Mouse (Mus musculus) embryonic facial prominence, embryonic 10.5 days (tissue): ENCODE results near the gene Gpsm3. TPM values are rescaled to one million over a fixed set of nuclear protein-coding genes. Genes with fewer than 3 reads are reported as not detected.
A peak's percentile ranks its signal among the peaks of the same experiment; 100 is the strongest.

Experiments
- DNase-seq: peaks from one replicate; pipeline ENCODE4 v3.0.0-alpha.2; 2017; ENCODE audit warnings: low spot score
- H3K27ac ChIP-seq: fragments of 300-500 bp; sonication (generic); replicated peaks from 2 replicates; pipeline ENCODE4 v1.5.1; 2016; ENCODE audit warnings: mild to moderate bottlenecking
- H3K27me3 ChIP-seq: fragments of 300-500 bp; sonication (generic); replicated peaks from 2 replicates; pipeline ENCODE4 v1.6.1; 2016; ENCODE audit warnings: low read depth, mild to moderate bottlenecking; ENCODE audit not compliant: poor library complexity, severe bottlenecking
- H3K36me3 ChIP-seq: fragments of 300-500 bp; sonication (generic); replicated peaks from 2 replicates; pipeline ENCODE4 v1.6.1; 2016; ENCODE audit warnings: mild to moderate bottlenecking, moderate library complexity
- H3K4me1 ChIP-seq: fragments of 300-500 bp; sonication (generic); 2 replicates; pipeline ENCODE4 v1.6.1; 2016
- H3K4me3 ChIP-seq: fragments of 300-500 bp; sonication (generic); 2 replicates; pipeline ENCODE4 v1.5.1; 2016; ENCODE audit warnings: mild to moderate bottlenecking, moderate library complexity
- H3K9me3 ChIP-seq: fragments of 300-500 bp; sonication (generic); 2 replicates; pipeline ENCODE4 v1.6.1; 2016; ENCODE audit warnings: mild to moderate bottlenecking
- WGBS: fragments of 180-500 bp; shearing (Covaris S2); methylation state at CpG from one replicate; pipeline ENCODE4 v1.1.7; 2016; 5-methylcytosine and 5-hydroxymethylcytosine counted together
- polyA plus RNA-seq: library from polyadenylated mRNA; unstranded; fragments of >200 nt; fragmentation: Nextera tagmentation; extraction: Ambion mirVana; gene quantifications from 2 replicates; pipeline ENCODE4 v1.2.1, GENCODE M21; 2016

Gpsm3 gene
- polyA plus RNA-seq, 1 experiment from 2014 or later: 10.1 TPM

DNA sequence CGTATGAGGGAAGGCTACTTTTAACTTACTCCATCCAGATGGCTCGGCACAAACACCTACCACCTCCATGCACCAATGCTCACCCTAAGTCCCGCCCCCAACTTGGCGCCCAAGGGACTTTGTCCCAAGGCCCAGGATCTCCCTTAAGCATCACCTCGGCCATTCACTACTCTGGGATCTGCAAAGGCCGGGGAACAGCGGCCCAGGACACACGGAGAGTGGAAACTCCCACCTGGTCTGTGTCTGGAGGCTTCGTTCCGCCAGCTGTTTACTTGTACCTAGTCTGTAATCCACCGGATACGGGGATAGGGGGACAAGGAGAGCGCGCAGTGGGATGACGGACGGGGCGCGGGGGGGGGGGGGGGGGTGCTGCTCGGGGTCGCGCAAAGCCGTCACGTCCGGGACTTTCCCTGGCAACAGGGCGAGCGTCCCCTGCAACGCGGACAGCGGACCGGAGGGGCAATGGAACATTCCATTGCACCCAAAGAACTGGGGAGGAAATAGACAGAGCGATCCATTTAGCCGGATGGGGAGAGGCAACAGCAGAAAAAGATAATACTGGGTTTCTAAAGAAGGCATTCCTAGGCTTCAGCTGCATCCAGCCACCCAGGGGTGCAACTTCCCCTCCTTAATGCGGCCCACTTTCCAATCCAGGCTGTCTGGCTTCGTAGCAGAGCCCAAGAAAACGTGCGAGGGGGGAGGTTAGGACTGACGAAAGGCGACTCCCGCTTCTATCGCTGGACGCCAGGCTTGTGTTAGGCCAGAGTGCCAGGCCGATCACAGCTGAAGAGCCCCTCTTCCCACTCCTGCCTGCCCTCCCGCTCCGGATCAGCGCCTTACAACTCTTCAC lies 37.7 kb downstream of the Gpsm3 start:
- H3K36me3 ChIP-seq: peaks cover 29% of the 10 kb centered on the region

DNA sequence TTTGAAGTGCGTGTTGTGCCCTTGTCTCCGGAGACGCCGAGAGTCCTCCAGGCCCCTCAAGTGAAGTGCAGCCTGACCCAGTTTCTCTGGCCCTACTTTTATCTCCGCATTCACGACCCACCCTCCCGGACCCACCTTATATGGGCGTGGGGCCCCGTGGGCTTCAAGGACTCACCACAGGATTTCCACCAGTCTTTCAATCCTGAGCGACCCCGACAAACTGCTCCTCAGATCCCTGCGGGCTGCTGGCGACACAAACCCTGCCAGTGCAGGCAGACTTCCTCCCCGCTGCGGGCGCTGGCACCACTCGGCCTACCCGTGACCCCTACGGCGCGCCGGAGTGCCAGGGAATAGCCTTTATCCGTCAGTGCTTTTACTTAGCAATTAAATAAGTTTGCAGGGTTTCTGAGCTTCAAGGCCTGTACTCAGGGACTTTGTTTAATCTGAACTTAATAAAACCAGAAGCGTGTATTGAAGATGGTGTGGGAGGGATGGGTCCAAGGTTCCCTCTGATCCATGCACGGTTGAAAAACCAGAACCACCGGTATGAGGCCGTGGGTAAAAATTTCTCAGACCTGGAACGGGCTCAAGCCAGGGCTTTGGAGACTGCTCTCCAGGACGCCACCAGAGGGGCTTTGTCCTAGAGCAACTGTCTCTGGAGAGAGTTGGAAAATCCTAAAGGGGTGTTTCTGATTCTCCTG lies 38.5 kb downstream of the Gpsm3 start, which contains the start of gene Ppt2:
Ppt2 (minus strand) TSS at position 568 of the 701 bp plus-strand sequence.
- peak within 1 kb of the TSS; percentile 77 for H3K4me3 ChIP-seq
- H3K27ac ChIP-seq: peak within 1 kb of the TSS; percentile 92
- H3K4me1 ChIP-seq: peaks cover 68% of the 10 kb centered on the region
- H3K9me3 ChIP-seq: no peaks in the 10 kb centered on the region
- WGBS: 5% methylated on average over 29 of the region's 29 CpGs
- peaks cover 47% of the 10 kb centered on the region for H3K27me3 ChIP-seq
- peaks cover 21% of the 10 kb centered on the region for H3K36me3 ChIP-seq
- no peak for DNase-seq

More for the DNA sequence above, 37.7 kb downstream of the Gpsm3 start:
- peaks cover 39% of the 10 kb centered on the region for H3K27me3 ChIP-seq
- no peaks in the 10 kb centered on the region for H3K9me3 ChIP-seq
- WGBS: under 1% methylated on average over 45 of the region's 45 CpGs
- peaks cover 64% of the 10 kb centered on the region for H3K4me1 ChIP-seq
- H3K27ac ChIP-seq: peak overlapping the region; percentile 92
- H3K4me3 ChIP-seq: peak overlapping the region; percentile 77
- peak; percentile 94 for DNase-seq

DNA sequence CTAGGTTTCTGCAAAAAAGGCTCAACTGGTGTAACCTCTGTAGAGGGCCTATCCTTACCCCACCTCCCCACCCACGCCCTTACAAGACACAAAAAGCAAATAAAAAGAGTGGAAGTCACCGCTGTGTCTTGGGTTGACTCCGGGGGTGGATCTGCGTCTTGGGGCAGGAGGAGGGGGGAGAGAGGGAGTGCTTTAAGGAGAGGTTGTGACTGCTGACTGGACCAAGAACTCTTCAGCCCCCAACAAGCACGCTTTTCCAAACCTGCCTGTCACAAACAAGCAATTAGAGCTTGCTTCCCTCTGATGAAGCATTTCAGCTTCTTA lies 39.0 kb downstream of the Gpsm3 start:
- Histone ChIP-seq H3K27me3 (peaks cover 52% of the 10 kb centered on the region), H3K4me3 (peak overlapping the region; percentile 77), H3K9me3 (no peaks in the 10 kb centered on the region), H3K4me1 (peaks cover 72% of the 10 kb centered on the region), H3K27ac (peak overlapping the region; percentile 92; the same call in 1 of the 2 replicates), H3K36me3 (peaks cover 16% of the 10 kb centered on the region)
- DNase-seq: no peak
- 19% methylated on average over 5 of the region's 5 CpGs for WGBS

DNA sequence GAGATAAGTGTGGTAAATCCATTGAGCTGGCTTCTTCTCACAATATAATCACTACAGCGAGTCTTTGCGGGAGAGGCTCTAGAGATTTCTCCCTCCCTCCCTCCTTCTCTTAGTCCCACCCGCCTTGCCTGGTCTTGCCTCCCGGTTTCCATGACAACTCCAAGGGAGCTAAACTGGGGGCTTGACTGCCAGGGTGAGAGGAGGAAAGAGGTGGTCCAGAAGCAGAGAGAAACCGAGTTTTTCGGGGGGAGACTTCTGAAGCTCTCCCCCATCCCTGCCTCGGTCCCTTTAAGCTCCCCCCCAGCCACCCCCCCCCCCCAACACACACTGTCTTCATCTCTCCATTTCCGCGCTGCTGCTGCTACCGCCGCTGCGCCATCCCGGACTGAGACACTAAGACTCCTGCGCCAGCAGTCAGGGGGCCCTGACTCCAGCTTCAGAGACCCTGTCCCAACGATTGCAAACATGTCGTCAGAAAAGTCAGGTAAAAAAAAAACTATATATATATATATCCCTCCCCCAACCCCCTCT lies 39.7 kb downstream of the Gpsm3 start, which contains the start of gene Prrt1:
Prrt1 (plus strand) TSS at position 313 of the 531 bp plus-strand sequence.
- Histone ChIP-seq H3K9me3 (no peaks in the 10 kb centered on the region), H3K4me1 (peaks cover 73% of the 10 kb centered on the region), H3K27ac (peak within 1 kb of the TSS; percentile 92; the same call in 1 of the 2 replicates), H3K36me3 (peaks cover 10% of the 10 kb centered on the region), H3K4me3 (peak within 1 kb of the TSS; percentile 77), H3K27me3 (peaks cover 57% of the 10 kb centered on the region)
- 2% methylated on average over 16 of the region's 16 CpGs for WGBS
- peak; percentile 56 for DNase-seq

DNA sequence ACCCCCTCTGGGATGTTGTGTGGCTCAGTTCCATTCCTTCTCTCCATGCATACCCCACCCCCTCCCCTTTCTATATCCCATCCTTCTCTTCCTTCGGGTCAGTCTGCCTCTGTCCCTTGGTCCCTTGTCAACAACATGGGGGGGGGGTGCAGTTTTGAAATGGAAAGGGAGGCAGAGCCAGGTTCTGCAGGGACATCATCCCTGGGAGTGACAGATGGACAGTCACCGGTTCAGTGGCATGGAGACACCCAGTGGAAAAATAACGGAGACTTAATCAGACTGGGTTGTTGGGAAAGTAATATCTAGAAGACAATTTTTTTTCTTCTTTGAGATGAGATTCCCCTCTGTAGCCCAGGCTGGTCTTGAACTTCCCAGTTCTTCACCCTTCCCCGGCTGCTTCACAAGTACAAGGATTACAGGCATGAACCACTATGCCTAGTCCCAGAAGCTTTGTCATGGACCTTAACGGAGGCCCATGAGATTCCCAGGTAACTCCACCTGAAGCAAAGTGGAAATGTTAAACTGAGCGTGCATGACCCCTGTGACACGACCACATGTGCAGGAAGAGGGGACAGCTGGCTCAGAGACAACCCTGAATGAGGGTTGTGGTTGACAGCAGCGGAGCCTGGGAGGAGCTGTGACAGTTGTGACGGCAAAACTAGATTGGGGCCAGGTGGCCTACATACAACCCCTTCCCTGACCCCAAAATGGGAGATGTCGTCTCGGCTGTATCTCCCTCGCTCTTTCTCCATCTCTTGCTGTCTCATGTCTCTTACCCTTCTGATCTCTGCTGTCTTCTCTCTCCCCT lies 40.4 kb downstream of the Gpsm3 start:
- peaks cover 8% of the 10 kb centered on the region for H3K36me3 ChIP-seq
- no peak overlapping the region for H3K27ac ChIP-seq
- 8% methylated on average over 12 of the region's 12 CpGs for WGBS
- peaks cover 57% of the 10 kb centered on the region for H3K27me3 ChIP-seq
- no peak for DNase-seq
- H3K4me1 ChIP-seq: peaks cover 73% of the 10 kb centered on the region
- H3K4me3 ChIP-seq: peak overlapping the region; percentile 77
- H3K9me3 ChIP-seq: no peaks in the 10 kb centered on the region

DNA sequence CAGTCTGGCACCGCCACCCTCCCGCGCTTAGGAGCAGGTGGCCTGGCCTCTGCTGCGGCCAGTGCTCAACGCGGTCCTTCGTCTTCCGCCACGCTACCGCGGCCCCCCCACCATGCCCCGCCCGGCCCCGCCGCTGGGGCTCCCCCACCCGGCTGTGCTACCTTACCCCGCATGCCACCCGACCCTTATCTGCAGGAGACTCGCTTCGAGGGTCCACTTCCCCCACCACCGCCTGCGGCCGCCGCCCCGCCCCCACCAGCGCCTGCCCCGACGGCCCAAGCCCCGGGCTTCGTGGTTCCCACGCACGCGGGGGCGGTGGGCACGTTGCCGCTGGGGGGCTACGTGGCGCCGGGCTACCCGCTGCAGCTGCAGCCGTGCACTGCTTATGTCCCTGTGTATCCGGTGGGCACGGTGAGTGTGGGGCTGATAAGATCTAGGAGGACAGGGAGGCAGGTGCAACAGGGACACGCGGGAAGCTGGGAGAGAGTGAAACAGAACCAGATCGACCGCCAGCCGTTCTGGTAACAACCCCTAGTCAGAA lies 41.2 kb downstream of the Gpsm3 start:
- Histone ChIP-seq H3K27me3 (peaks cover 61% of the 10 kb centered on the region), H3K4me1 (peaks cover 71% of the 10 kb centered on the region), H3K27ac (peak overlapping the region; percentile 51; the same call in 1 of the 2 replicates), H3K9me3 (no peaks in the 10 kb centered on the region), H3K36me3 (0 out of 2 replicates have a peak, but pooled peaks cover under 1% of the 10 kb centered on the region), H3K4me3 (peak overlapping the region; percentile 77)
- DNase-seq: peak; percentile 34
- WGBS: 2% methylated on average over 48 of the region's 48 CpGs

DNA sequence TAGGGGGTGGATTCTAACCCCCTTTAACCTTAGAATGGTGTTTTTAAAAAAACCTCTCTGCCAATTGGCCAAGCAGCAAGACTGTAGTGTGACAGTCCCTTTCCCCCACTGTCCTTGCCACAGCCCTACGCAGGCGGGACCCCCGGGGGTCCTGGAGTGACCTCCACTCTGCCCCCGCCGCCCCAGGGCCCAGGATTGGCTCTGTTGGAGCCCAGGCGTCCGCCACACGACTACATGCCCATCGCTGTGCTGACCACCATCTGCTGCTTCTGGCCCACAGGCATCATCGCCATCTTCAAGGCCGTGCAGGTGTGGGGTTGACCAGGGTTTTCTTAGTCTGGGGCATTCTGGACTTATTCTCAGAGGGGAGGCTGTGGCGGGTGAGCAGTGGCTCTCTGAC lies 42.0 kb downstream of the Gpsm3 start:
- no peaks in the 10 kb centered on the region for H3K9me3 ChIP-seq
- peaks cover 63% of the 10 kb centered on the region for H3K4me1 ChIP-seq
- DNase-seq: peak; percentile 41
- 3% methylated on average over 12 of the region's 12 CpGs for WGBS
- H3K27ac ChIP-seq: peak overlapping the region; percentile 57
- peak overlapping the region; percentile 77 for H3K4me3 ChIP-seq
- H3K27me3 ChIP-seq: peaks cover 65% of the 10 kb centered on the region
- no peaks in the 10 kb centered on the region for H3K36me3 ChIP-seq

DNA sequence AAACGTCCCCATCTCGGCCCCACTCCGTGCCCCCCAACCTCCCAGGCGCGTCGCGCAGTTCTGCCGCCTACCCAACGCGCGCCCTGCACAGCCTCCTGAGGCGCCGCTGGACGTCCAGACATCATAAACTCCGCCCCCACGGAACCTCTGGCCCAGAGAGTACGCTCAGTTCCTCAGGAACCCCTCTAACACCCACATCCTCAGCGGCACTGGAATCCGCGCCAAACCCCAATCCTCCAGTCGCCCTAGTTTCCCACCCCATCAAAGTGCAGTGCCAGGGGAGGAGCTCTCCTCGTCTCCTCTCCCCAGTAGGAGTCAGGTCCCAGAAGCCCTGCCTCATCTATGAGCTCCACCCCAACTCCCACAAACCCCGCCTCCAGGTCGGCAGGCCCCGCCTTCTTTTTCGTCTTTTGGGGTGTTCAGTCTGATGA lies 42.7 kb downstream of the Gpsm3 start:
- DNase-seq: peak; percentile 64
- no peaks in the 10 kb centered on the region for H3K36me3 ChIP-seq
- WGBS: under 1% methylated on average over 26 of the region's 26 CpGs
- H3K27ac ChIP-seq: peak overlapping the region; percentile 57
- H3K4me3 ChIP-seq: peak overlapping the region; percentile 77
- peaks cover 58% of the 10 kb centered on the region for H3K4me1 ChIP-seq
- H3K27me3 ChIP-seq: peaks cover 67% of the 10 kb centered on the region
- H3K9me3 ChIP-seq: no peaks in the 10 kb centered on the region

DNA sequence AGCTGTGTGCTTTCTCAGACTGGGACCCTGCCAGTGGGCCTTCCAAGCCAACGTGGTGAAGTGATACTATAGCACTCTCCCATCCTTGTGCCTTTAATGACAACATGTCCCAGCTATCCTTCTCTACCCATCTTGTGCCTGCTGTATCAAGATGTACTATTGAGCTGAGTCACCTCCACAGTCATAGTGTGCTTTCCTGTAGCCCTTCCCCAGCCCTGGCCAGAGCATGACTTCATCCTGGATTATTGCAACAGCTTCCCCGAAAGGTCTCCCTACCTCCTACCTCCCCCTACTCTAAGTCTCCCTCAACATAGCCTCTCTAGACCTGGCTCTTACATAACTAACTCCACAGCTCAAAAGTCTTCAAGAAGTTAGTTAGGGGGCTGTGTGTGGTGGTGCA lies 46.1 kb downstream of the Gpsm3 start:
- 70% methylated on average over 2 of the region's 2 CpGs for WGBS

DNA sequence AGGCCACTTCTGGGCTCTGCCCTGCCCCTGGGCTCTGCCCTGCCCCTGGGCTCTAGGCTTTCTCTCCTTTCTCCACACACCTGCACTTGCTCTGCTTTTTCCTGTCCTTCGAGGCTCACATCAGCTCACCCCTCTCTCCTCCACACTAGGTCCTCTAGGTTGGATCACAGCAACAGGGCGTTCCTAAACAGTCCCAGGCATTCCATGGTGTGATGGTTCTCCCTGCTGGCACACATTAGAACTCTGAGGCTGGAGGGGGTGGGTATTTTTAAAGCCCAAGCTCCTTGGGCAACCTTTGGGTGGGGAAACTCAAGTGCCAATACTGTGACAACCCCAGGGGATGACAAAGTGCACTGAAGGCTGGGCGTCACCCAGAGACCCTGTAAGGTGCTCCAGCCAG lies 47.9 kb downstream of the Gpsm3 start:
- Histone ChIP-seq H3K36me3 (no peaks in the 10 kb centered on the region), H3K4me1 (peaks cover 24% of the 10 kb centered on the region), H3K4me3 (0 out of 2 replicates have a peak overlapping the region, but pooled peaks have one; percentile 0), H3K27me3 (peaks cover 31% of the 10 kb centered on the region), H3K27ac (no peak overlapping the region), H3K9me3 (no peaks in the 10 kb centered on the region)
- 70% methylated on average over 3 of the region's 3 CpGs for WGBS
- no peak for DNase-seq

More for the DNA sequence above, 46.1 kb downstream of the Gpsm3 start:
- peaks cover 49% of the 10 kb centered on the region for H3K27me3 ChIP-seq
- no peak for DNase-seq
- H3K4me3 ChIP-seq: no peak overlapping the region
- no peaks in the 10 kb centered on the region for H3K9me3 ChIP-seq
- H3K4me1 ChIP-seq: peaks cover 29% of the 10 kb centered on the region
- no peak overlapping the region for H3K27ac ChIP-seq
- no peaks in the 10 kb centered on the region for H3K36me3 ChIP-seq

DNA sequence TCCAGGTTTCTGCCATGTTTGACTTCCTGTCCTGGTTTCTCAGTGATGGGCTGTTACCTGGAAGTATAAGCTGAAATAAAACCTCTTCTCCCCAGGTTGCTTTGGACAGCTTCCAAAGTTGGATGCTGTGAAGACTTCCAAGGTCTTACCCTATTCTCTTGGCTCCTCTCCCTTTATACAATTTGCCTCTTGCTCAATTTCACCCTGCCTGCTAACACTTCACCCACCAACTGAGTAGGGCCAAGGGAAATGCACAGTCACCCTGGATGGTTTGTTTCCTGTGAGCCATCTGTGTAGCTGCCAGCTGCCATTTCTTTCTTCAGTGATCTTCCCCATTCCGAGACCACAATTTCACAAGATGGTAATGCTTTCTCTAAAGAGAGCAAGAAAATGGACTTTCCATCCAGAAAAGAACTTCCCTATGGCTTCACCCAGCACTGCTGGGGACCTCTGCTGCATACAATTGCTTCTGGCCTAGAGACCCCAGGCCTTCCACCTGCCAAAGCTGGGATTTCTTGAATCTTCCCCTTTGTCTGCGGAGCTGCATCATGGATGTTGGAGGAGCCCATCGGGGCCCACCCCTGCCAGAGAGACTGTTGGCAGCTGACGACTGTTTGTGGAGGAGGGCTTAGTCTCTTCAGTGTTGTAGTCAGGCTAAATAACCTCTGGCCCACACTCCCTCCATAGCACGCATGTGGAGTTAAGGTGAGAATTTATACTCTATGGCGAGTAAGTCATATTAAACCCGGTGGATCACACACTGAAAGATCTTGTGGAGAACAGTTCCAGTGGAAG lies 50.1 kb downstream of the Gpsm3 start:
- H3K36me3 ChIP-seq: no peaks in the 10 kb centered on the region
- WGBS: 85% methylated on average over 7 of the region's 7 CpGs
- no peak for DNase-seq
- H3K4me1 ChIP-seq: peaks cover 17% of the 10 kb centered on the region
- peaks cover 15% of the 10 kb centered on the region; the same call in 1 of the 2 replicates for H3K27me3 ChIP-seq
- no peak overlapping the region for H3K4me3 ChIP-seq
- H3K9me3 ChIP-seq: no peaks in the 10 kb centered on the region
- H3K27ac ChIP-seq: peak overlapping the region; percentile 35; the same call in 1 of the 2 replicates
